Mouse (Mus musculus) small intestine, adult 2 months (tissue): Measurements from ENCODE around the gene Bex4.

Experiments
- CTCF ChIP-seq: fragments of 200-500 bp; IDR thresholded peaks from 2 replicates; pipeline ENCODE4 v1.5.1; 2012; ENCODE audit warnings: low read depth, mild to moderate bottlenecking, control low read depth, inconsistent platforms, low read length, moderate library complexity, mixed read lengths; ENCODE audit not compliant: insufficient replicate concordance, insufficient read length; ENCODE audit errors: extremely low read depth
- POLR2A ChIP-seq: fragments of 200-500 bp; IDR thresholded peaks from 2 replicates; pipeline ENCODE4 v1.6.1; 2012; ENCODE audit warnings: low read depth, mild to moderate bottlenecking, control low read depth, inconsistent platforms, low read length, moderate library complexity

GRCm38 (mm10) chrX:136107942-136108341, 30.9 kb upstream of the Bex4 start:
- no peak for TF ChIP-seq CTCF
- no peak for TF ChIP-seq POLR2A
